Mouse (Mus musculus): ENCODE results near the gene Mrpl42. TPM values are rescaled to one million over a fixed set of nuclear protein-coding genes. Genes with fewer than 3 reads are reported as not detected.

Gene Mrpl42
- total RNA-seq, 2 experiments from 2014 or later: 71.7 to 74.5 TPM

GRCm38 (mm10) chr10:95465485-95465896, 36.2 kb downstream of the Mrpl42 start:
- Histone ChIP-seq H3K27ac (no peak overlapping the region), H3K4me3 (no peak overlapping the region)
- TF ChIP-seq CTCF (conservative IDR thresholded peaks at IDR 0.05): no peak
- DNase-seq (ENCODE audit: low spot score in 2 of 2): no peak

GRCm38 (mm10) chr10:95464527-95464926, 37.2 kb downstream of the Mrpl42 start:
- Histone ChIP-seq H3K4me3 (no peak overlapping the region), H3K27ac (no peak overlapping the region)
- no peak for DNase-seq (ENCODE audit: low spot score in 2 of 2)
- TF ChIP-seq CTCF (conservative IDR thresholded peaks at IDR 0.05): no peak

GRCm38 (mm10) chr10:95462231-95462630, 39.5 kb downstream of the Mrpl42 start:
- TF ChIP-seq CTCF (conservative IDR thresholded peaks at IDR 0.05): no peak
- DNase-seq (ENCODE audit: low spot score in 2 of 2): no peak
- no peak overlapping the region for H3K27ac ChIP-seq
- H3K4me3 ChIP-seq: no peak overlapping the region

GRCm38 (mm10) chr10:95461053-95461553, 40.6 kb downstream of the Mrpl42 start:
- Histone ChIP-seq H3K4me3 (no peak overlapping the region), H3K27ac (no peak overlapping the region)
- DNase-seq (ENCODE audit: low spot score in 2 of 2): no peak
- no peak for TF ChIP-seq CTCF (conservative IDR thresholded peaks at IDR 0.05)

- no peak for TF ChIP-seq CTCF (conservative IDR thresholded peaks at IDR 0.05)
- no peak for DNase-seq (ENCODE audit: low spot score in 2 of 2)
- Histone ChIP-seq H3K27ac (0 out of 2 replicates have a peak overlapping the region, but pooled peaks have one; percentile 5), H3K4me3 (no peak overlapping the region)
Measured at GRCm38 (mm10) chr10:95458050-95458806, 43.5 kb downstream of the Mrpl42 start.

GRCm38 (mm10) chr10:95457367-95458049, 44.2 kb downstream of the Mrpl42 start:
- TF ChIP-seq CTCF (conservative IDR thresholded peaks at IDR 0.05): no peak
- H3K27ac ChIP-seq: 0 out of 2 replicates have a peak overlapping the region, but pooled peaks have one; percentile 5
- H3K4me3 ChIP-seq: no peak overlapping the region
- DNase-seq (ENCODE audit: low spot score in 2 of 2): peak in 1 of 2 experiments; percentile 19

GRCm38 (mm10) chr10:95456103-95456502, 45.6 kb downstream of the Mrpl42 start:
- DNase-seq (ENCODE audit: low spot score in 2 of 2): no peak
- H3K4me3 ChIP-seq: no peak overlapping the region
- TF ChIP-seq CTCF (conservative IDR thresholded peaks at IDR 0.05): no peak
- H3K27ac ChIP-seq: no peak overlapping the region

GRCm38 (mm10) chr10:95453282-95453681, 48.5 kb downstream of the Mrpl42 start:
- no peak overlapping the region for H3K4me3 ChIP-seq
- TF ChIP-seq CTCF (conservative IDR thresholded peaks at IDR 0.05): no peak
- no peak for DNase-seq (ENCODE audit: low spot score in 2 of 2)
- H3K27ac ChIP-seq: no peak overlapping the region

- H3K27ac ChIP-seq: no peak overlapping the region
- TF ChIP-seq CTCF (conservative IDR thresholded peaks at IDR 0.05): no peak
- H3K4me3 ChIP-seq: no peak overlapping the region
- DNase-seq (ENCODE audit: low spot score in 2 of 2): no peak
Measured at GRCm38 (mm10) chr10:95449033-95449432, 52.7 kb downstream of the Mrpl42 start.

- Histone ChIP-seq H3K27ac (no peak overlapping the region), H3K4me3 (no peak overlapping the region)
- no peak for TF ChIP-seq CTCF (conservative IDR thresholded peaks at IDR 0.05)
- no peak for DNase-seq (ENCODE audit: low spot score in 2 of 2)
Measured at GRCm38 (mm10) chr10:95447954-95448353, 53.8 kb downstream of the Mrpl42 start.

GRCm38 (mm10) chr10:95445104-95446056, 56.4 kb downstream of the Mrpl42 start:
- no peak overlapping the region for H3K27ac ChIP-seq
- DNase-seq (ENCODE audit: low spot score in 2 of 2): no peak
- no peak overlapping the region for H3K4me3 ChIP-seq
- TF ChIP-seq CTCF (conservative IDR thresholded peaks at IDR 0.05): no peak

- Histone ChIP-seq H3K4me3 (no peak overlapping the region), H3K27ac (no peak overlapping the region)
- TF ChIP-seq CTCF (conservative IDR thresholded peaks at IDR 0.05): no peak
- no peak for DNase-seq (ENCODE audit: low spot score in 2 of 2)
Measured at GRCm38 (mm10) chr10:95442334-95442733, 59.4 kb downstream of the Mrpl42 start.
